Mouse (Mus musculus) spleen, adult 2 months (tissue): ENCODE results near the gene Metrn.
A peak's percentile ranks its signal among the peaks of the same experiment; 100 is the strongest.

Source experiments
- CTCF ChIP-seq: fragments of 200-500 bp; IDR thresholded peaks from 2 replicates; pipeline ENCODE4 v1.5.1; 2011; ENCODE audit warnings: mild to moderate bottlenecking, inconsistent platforms; ENCODE audit not compliant: insufficient read depth, insufficient read length, insufficient replicate concordance; ENCODE audit errors: extremely low read depth
- POLR2A ChIP-seq: fragments of 200-500 bp; IDR thresholded peaks from 2 replicates; pipeline ENCODE4 v1.6.1; 2011; ENCODE audit warnings: low read depth, low read length, inconsistent platforms

DNA sequence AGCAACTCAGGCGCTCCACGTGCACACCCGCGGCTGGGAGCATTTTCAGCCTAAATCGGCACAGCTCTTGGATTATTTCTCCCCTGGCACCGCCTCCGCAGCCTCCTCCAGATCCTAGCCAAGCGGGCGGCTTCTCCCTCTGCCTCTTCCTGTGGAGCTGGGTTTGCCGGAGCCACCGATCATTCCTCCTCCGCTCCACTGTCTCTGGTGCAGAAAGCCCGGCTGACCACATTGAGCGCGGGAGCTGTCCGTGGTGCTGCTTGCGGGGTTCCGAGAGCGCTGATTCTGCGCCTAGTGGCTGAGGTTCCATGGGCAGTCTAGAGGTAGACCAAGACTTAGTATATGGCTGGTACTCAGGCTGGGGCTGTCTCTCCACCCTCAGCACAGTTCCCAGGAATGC lies 16.5 kb upstream of the Metrn start:
- TF ChIP-seq CTCF (peak; percentile 53; the same call in 1 of the 2 replicates), POLR2A (no peak)
